Mouse (Mus musculus) kidney, embryonic 14.5 days (tissue): Measurements from ENCODE around the gene Fam120b. TPM values are rescaled to one million over a fixed set of nuclear protein-coding genes. Genes with fewer than 3 reads are reported as not detected.

Source experiments
- ATAC-seq: fragments of 200-750 bp; cut with Nextera tagmentation; 2 replicates; pipeline ENCODE4 v1.8.0; 2017; ENCODE audit warnings: moderate number of reproducible peaks, mild to moderate bottlenecking, moderate TSS enrichment, moderate library complexity; ENCODE audit not compliant: low FRiP score, low TSS enrichment
- H3K27ac ChIP-seq: fragments of 300-500 bp; sonication (generic); 2 replicates; pipeline ENCODE4 v1.5.1; 2014; ENCODE audit warnings: low read depth, mild to moderate bottlenecking, low read length, moderate library complexity, mixed read lengths
- H3K27me3 ChIP-seq: fragments of 300-500 bp; sonication (generic); 2 replicates; pipeline ENCODE4 v1.6.1; 2014; ENCODE audit warnings: mild to moderate bottlenecking, low read length; ENCODE audit not compliant: control insufficient read depth, insufficient read depth
- H3K36me3 ChIP-seq: fragments of 300-500 bp; sonication (generic); 2 replicates; pipeline ENCODE4 v1.6.1; 2014; ENCODE audit warnings: low read length, mixed read lengths; ENCODE audit not compliant: control insufficient read depth, insufficient read depth
- H3K4me1 ChIP-seq: fragments of 300-500 bp; sonication (generic); 2 replicates; pipeline ENCODE4 v1.6.1; 2014; ENCODE audit warnings: low read length, mixed read lengths; ENCODE audit not compliant: control insufficient read depth, insufficient read depth
- H3K4me2 ChIP-seq: fragments of 300-500 bp; sonication (generic); replicated peaks from 2 replicates; pipeline ENCODE4 v1.6.1; 2014; ENCODE audit warnings: low read depth, mild to moderate bottlenecking, low read length
- H3K4me3 ChIP-seq: fragments of 300-500 bp; sonication (generic); 2 replicates; pipeline ENCODE4 v1.5.1; 2014; ENCODE audit warnings: mild to moderate bottlenecking, low read length
- H3K9ac ChIP-seq: fragments of 300-500 bp; sonication (generic); 2 replicates; pipeline ENCODE4 v1.6.1; 2014; ENCODE audit warnings: low read depth, mild to moderate bottlenecking, low read length, moderate library complexity
- H3K9me3 ChIP-seq: fragments of 300-500 bp; sonication (generic); 2 replicates; pipeline ENCODE4 v1.6.1; 2016; ENCODE audit warnings: low read length; ENCODE audit not compliant: control insufficient read depth
- WGBS: fragments of 180-500 bp; shearing (Covaris S2); extraction: QIAGEN DNeasy Blood & Tissue Kit; methylation state at CpG from one replicate; pipeline ENCODE4 v1.1.7; 2014; 5-methylcytosine and 5-hydroxymethylcytosine counted together
- polyA plus RNA-seq: library from polyadenylated mRNA; unstranded; fragments of >200 nt; fragmentation: Nextera tagmentation; extraction: Ambion mirVana; gene quantifications from 2 replicates; pipeline ENCODE4 v1.2.1, GENCODE M21; 2014

Fam120b gene
- polyA plus RNA-seq, 1 experiment from 2014 or later: 29.4 TPM

DNA sequence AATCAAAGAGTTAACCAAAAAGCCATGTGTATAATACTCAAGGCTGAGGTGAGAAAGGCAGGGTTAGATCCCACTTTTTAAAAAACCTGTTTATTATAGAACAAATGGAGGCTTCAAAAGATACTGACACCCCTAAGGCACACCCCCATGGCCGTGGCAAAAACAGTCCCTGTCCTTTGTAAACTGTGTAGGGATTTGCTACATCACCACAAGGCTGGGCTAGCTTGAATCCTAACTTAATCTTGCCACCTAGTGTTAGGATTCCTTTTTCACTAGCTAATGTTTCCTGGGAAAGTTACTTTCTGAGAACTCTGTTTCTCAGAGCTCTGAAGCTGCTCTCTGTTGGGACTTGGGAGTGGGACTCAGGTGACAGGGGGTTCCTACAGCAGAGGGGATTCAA is 18.1 kb upstream of the Fam120b start:
- Histone ChIP-seq H3K27me3 (peaks cover 48% of the 10 kb centered on the region), H3K36me3 (no peaks in the 10 kb centered on the region), H3K4me2 (no peak overlapping the region), H3K4me1 (peaks cover 32% of the 10 kb centered on the region; the same call in 1 of the 2 replicates), H3K27ac (no peak overlapping the region), H3K9me3 (no peaks in the 10 kb centered on the region), H3K9ac (no peak overlapping the region), H3K4me3 (no peak overlapping the region)
- 4% methylated on average over 1 of the region's 1 CpGs for WGBS
- ATAC-seq: no peak

DNA sequence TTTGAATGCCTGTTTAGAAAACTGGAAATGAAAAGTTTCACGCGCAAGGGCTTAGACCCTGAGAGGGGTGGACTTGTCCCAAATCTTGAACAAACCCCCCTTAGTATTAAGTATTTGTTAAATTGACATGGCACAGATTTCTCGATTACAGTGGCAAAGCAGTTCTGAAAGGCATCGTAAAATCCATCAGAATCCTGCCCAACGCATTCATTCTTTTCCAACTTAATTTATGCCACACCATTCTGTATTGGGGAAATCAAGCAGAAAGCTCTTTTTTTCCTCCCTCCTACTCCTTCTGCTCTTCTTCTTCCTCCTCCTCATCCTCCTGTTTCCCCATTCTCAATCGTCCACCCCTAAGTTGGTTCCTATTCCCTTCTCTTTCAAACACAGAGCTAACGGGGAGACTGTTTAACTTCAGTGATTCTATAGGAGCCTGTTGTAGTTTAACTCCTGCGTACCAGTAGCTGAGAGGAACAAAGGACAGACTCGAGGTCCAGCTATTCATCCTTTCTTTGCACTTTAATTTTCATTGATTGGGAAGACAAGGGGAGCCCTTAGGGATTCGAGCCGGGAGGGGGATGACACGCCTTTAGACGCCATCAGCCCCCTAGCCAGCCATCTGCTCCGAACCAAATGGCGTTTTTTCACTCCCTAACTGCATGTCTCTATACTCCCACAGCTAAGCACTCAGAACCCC is 17.4 kb upstream of the Fam120b start:
- WGBS: 10% methylated on average over 15 of the region's 15 CpGs
- Histone ChIP-seq H3K36me3 (no peaks in the 10 kb centered on the region), H3K9ac (no peak overlapping the region), H3K4me2 (no peak overlapping the region), H3K4me3 (no peak overlapping the region), H3K9me3 (no peaks in the 10 kb centered on the region), H3K4me1 (peaks cover 29% of the 10 kb centered on the region; the same call in 1 of the 2 replicates), H3K27me3 (peaks cover 45% of the 10 kb centered on the region), H3K27ac (no peak overlapping the region)
- ATAC-seq: no peak

DNA sequence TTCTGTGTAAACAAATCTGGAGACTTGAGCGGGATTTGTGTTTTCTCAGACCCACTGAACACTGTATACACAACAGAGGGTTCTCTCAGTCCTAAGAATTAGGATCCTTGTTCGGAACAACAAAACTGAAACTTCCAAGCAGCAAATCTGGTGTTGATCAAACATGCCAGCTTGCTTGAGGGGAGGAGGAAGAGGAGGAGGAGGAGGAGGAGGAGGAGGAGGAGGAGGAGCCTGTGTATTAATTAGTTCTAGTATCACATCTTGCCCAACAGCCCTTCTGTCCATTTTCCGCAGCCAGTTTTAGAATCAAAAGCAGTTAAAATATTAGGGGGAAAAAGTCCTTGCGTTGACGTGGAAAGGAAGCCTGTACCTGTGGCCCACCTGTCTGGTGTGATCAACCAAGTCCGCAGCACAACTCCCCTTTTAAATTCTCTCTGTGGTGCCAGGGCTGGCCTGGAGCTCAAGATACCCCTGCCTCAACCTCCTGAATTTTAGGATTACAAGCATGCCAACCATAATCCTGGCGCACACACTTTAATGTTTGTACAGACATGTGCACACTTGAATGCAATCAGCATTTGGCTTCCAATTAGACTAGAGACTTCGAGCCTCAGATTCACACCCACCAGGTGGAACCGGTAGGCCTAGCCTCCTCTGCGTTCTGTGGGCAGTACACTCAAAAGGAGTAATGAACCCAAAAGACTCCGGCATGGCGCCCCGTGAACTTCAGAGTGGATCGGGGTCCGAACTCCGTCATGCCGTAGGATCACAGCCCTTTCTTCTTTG is 16.1 kb upstream of the Fam120b start:
- Histone ChIP-seq H3K27me3 (peaks cover 34% of the 10 kb centered on the region), H3K9ac (no peak overlapping the region; the same call in 1 of the 2 replicates), H3K4me1 (0 out of 2 replicates have a peak, but pooled peaks cover 20% of the 10 kb centered on the region), H3K4me3 (peak overlapping the region; percentile 38), H3K9me3 (no peaks in the 10 kb centered on the region), H3K4me2 (peak overlapping the region; percentile 64), H3K36me3 (no peaks in the 10 kb centered on the region), H3K27ac (no peak overlapping the region)
- WGBS: 10% methylated on average over 17 of the region's 17 CpGs
- no peak for ATAC-seq

DNA sequence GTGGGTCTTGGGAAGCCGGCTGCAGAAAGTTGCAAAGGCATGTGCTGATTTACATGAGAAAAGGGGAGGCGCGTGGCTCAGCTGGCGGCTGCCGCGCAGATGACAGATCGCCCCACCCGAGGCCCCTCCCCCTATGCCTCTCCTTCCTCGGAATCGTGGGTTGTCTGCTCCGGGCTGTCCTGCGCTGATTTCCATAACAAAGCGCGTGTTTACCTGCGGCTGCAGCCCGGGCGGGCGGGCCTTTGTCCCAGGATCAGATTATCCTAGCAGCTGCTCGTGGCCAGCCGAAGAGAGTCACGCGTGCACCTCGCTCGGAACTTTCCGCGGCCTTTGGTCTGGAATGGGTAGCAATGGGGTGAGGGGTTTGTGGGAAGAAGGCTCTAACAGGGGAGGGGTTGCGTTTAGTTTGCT is 15.4 kb upstream of the Fam120b start:
- H3K9me3 ChIP-seq: no peaks in the 10 kb centered on the region
- peak overlapping the region; percentile 44 for H3K9ac ChIP-seq
- ATAC-seq: peak; percentile 12; the same call in 1 of the 2 replicates

DNA sequence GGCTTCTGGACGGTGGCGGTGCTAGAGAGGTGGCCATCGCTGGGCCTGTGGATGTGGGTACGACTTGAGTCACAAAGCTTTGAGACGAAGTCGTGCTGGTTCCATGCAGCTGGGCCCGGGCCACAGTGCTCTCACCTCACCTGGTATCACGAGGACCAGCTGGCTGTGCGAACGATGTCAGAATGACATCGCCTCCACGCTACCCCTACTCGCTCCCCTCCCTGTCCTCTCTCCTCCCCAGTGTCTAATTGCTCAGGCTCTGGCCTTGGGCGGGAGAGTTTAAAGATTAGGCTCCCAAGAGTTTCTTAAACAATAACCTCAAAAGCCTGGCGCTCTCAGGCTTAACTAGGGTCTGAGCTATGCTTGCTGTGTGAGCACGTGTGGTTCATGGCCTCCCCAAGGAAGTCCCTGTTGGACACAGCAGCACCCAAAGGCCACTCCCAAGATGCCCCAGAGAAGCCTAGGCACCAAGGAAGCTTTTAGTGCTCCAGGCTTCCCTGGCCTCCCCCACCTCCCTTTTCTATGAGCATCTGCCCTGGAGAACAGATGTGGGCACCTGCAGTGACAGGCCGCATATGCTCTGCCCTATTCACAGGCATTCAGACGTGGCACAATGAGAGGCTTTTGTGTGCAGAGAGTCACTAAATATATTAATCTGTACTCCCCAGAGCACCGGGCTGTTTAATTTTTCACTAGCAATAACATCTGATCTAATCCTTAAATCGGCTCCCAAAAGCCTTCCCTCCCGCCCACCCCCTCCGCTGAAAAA is 14.7 kb upstream of the Fam120b start:
- peak; percentile 10; the same call in 1 of the 2 replicates for ATAC-seq
- peak overlapping the region; percentile 64 for H3K4me2 ChIP-seq
- peak overlapping the region; percentile 38 for H3K4me3 ChIP-seq
- H3K9me3 ChIP-seq: no peaks in the 10 kb centered on the region
- peaks cover 25% of the 10 kb centered on the region for H3K27me3 ChIP-seq
- WGBS: 8% methylated on average over 22 of the region's 22 CpGs
- peak overlapping the region; percentile 44; the same call in 1 of the 2 replicates for H3K9ac ChIP-seq
- no peak overlapping the region; the same call in 1 of the 2 replicates for H3K27ac ChIP-seq
- H3K36me3 ChIP-seq: no peaks in the 10 kb centered on the region
- 0 out of 2 replicates have a peak, but pooled peaks cover 17% of the 10 kb centered on the region for H3K4me1 ChIP-seq

More for the DNA sequence above, 15.4 kb upstream of the Fam120b start:
- Histone ChIP-seq H3K4me2 (peak overlapping the region; percentile 64), H3K27ac (no peak overlapping the region), H3K4me3 (peak overlapping the region; percentile 38), H3K36me3 (no peaks in the 10 kb centered on the region), H3K27me3 (peaks cover 26% of the 10 kb centered on the region), H3K4me1 (0 out of 2 replicates have a peak, but pooled peaks cover 17% of the 10 kb centered on the region)
- 1% methylated on average over 27 of the region's 27 CpGs for WGBS

DNA sequence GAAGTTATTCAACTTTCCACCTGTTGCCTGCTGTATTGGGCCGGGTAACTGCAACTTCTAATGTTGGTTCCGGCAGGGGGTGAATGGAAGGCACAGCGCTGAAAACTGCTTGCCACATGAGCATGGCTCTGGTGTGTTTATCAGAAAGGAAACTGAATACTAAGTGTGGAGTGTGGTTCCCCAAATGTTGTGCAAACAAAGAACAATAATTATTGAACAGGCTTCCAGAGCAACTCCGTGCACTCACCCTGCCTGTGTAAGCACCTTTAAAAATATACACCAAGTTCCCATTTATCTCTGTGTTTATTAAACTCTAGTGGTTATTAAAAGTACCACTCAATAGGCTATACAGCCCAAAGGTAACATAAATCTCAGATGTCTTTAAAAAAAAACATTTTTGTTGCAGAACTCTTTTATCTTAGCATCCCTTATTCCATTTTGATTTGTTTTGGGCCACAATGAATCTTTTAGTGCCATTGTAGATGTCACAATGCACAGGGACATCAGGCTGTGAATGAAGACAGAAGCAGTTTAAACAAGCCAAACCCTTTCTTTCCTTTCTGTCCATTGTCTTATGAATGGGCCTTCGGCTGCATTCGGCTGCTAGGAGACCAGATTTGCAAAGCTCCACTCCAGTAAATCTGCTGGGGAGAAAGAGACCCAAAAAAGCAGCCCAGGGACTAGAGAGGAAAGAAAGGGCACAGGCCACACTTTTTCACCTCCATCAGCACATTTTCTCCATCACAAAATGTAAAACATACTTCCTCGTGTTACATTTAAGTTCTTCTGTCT is 13.9 kb upstream of the Fam120b start:
- Histone ChIP-seq H3K4me2 (no peak overlapping the region), H3K36me3 (no peaks in the 10 kb centered on the region), H3K9me3 (no peaks in the 10 kb centered on the region), H3K4me3 (no peak overlapping the region), H3K4me1 (0 out of 2 replicates have a peak, but pooled peaks cover 17% of the 10 kb centered on the region), H3K27ac (no peak overlapping the region), H3K9ac (no peak overlapping the region), H3K27me3 (peaks cover 25% of the 10 kb centered on the region)
- ATAC-seq: no peak
- 52% methylated on average over 7 of the region's 7 CpGs for WGBS

DNA sequence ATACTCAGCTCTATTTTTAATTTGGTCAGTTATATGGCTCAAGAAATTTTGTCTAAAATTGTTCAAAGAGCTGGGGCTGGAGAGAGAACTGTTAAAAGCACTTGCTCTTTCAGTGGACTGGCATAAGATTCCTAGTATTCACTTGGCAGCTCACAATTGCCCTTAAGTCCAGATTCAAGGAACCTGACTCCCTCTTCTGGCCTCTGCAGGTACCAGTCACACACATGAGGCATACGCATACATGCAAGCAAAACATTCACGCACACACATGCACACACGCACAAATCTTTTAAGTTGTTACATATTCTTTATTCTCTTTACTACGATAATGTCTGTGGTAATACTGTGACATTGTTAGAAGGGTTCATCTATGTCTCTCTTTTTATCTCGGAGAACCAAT is 12.6 kb upstream of the Fam120b start:
- Histone ChIP-seq H3K36me3 (no peaks in the 10 kb centered on the region), H3K4me3 (no peak overlapping the region), H3K4me1 (0 out of 2 replicates have a peak, but pooled peaks cover 13% of the 10 kb centered on the region), H3K9ac (no peak overlapping the region), H3K9me3 (no peaks in the 10 kb centered on the region), H3K27me3 (peaks cover 17% of the 10 kb centered on the region), H3K4me2 (no peak overlapping the region), H3K27ac (no peak overlapping the region)
- no peak for ATAC-seq
- 89% methylated on average over 5 of the region's 5 CpGs for WGBS

DNA sequence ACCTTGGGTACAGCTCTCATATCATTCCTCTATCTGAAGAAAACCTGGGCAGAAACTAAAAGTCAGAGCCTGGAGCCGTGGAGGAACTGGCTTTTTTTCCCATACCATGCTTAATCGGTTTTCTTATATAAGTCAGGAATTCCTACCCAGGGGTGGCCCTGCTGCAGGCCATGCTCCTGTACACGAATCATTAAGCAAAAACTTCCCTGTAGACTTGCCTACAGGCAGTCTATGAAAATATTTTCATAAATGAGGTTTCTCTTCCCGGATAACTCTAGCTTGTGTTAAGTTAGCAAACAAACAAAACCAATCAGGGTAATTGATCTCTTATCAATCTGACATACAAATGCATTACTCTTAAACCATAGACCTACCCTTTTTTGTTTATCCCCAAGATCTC is 7.1 kb upstream of the Fam120b start:
- Histone ChIP-seq H3K4me1 (no peaks in the 10 kb centered on the region), H3K4me2 (no peak overlapping the region), H3K27ac (no peak overlapping the region), H3K9me3 (no peaks in the 10 kb centered on the region), H3K27me3 (no peaks in the 10 kb centered on the region), H3K36me3 (no peaks in the 10 kb centered on the region), H3K9ac (no peak overlapping the region), H3K4me3 (no peak overlapping the region)
- no peak for ATAC-seq
- WGBS: 70% methylated on average over 4 of the region's 4 CpGs
